ENCODE assay signal across 17 mouse cellular contexts in genomic region chr10:63601206-63601605, GRCm38 (mm10).
A peak's percentile ranks its signal among the peaks of the same experiment; 100 is the strongest.
DNase-seq lines count a peak whose midpoint lies in the region; ATAC-seq and TF ChIP-seq lines count a peak whose summit lies in the region.
"Had no signal": no experiment of that assay in that cellular context is flagged by ENCODE, and none has a peak within 500 bp of the region (broad histone marks: within the 10 kb centered on the region; RNA-seq: fewer than 3 reads in every experiment).

No protein-coding gene starts in this region.

- H3K9ac ChIP-seq in heart, adult 2 months (ENCODE audit: low read depth, low read length) = no peak overlapping the region
- no peak overlapping the region for H3K9ac ChIP-seq in heart, embryonic 13.5 days
- no peak overlapping the region for H3K9ac ChIP-seq in heart, embryonic 15.5 days
- H3K9ac ChIP-seq in heart, embryonic 16.5 days (ENCODE audit: low read length) = no peak overlapping the region
- no peak overlapping the region for H3K9ac ChIP-seq in forebrain, embryonic 16.5 days (replicated peaks; ENCODE audit: low read depth, low read length)
- H3K9ac ChIP-seq: forebrain, embryonic 13.5 days; hindbrain, embryonic 15.5 days; kidney, embryonic 15.5 days had no signal

- intact Hi-C loops in heart, adult 2 months (cut with DNase I) = no loop called here
- intact Hi-C loops in heart, postnatal 36 days (cut with DNase I) = no loop called here
- intact Hi-C loops in heart, postnatal 25 days (cut with DNase I) = no loop called here

- no peak for TF ChIP-seq EP300 in heart, adult 2 months (IDR thresholded peaks at IDR 0.05; ENCODE audit: insufficient read depth, low read depth, low read length)

- peak overlapping the region; percentile 28 for H3K27ac ChIP-seq in heart, adult 2 months
- peak overlapping the region; percentile 86 for H3K27ac ChIP-seq in heart, embryonic 13.5 days (replicated peaks)
- peak overlapping the region; percentile 72 for H3K27ac ChIP-seq in heart, embryonic 15.5 days
- peak overlapping the region; percentile 76 for H3K27ac ChIP-seq in heart, embryonic 16.5 days (ENCODE audit: low read length)
- no peak overlapping the region for H3K27ac ChIP-seq in forebrain, embryonic 16.5 days (ENCODE audit: low read length)
- H3K27ac ChIP-seq: embryonic facial prominence, embryonic 10.5 days; forebrain, embryonic 13.5 days; hindbrain, embryonic 15.5 days; kidney, embryonic 15.5 days had no signal

- no peak overlapping the region for H3K4me2 ChIP-seq in heart, embryonic 13.5 days
- no peak overlapping the region for H3K4me2 ChIP-seq in heart, embryonic 15.5 days
- H3K4me2 ChIP-seq in heart, embryonic 16.5 days (ENCODE audit: low read depth, low read length) = no peak overlapping the region
- H3K4me2 ChIP-seq in forebrain, embryonic 16.5 days (ENCODE audit: low read length) = no peak overlapping the region
- H3K4me2 ChIP-seq: forebrain, embryonic 13.5 days; hindbrain, embryonic 15.5 days; kidney, embryonic 15.5 days had no signal

- no peaks in the 10 kb centered on the region for H3K36me3 ChIP-seq in heart, adult 2 months (ENCODE audit: control insufficient read depth, insufficient read depth, low read length)
- H3K36me3 ChIP-seq in heart, embryonic 13.5 days = peaks cover 21% of the 10 kb centered on the region
- 0 out of 2 replicates have a peak, but pooled peaks cover 8% of the 10 kb centered on the region for H3K36me3 ChIP-seq in heart, embryonic 15.5 days
- H3K36me3 ChIP-seq in heart, embryonic 16.5 days (ENCODE audit: control insufficient read depth, insufficient read depth) = peaks cover 8% of the 10 kb centered on the region
- no peaks in the 10 kb centered on the region for H3K36me3 ChIP-seq in forebrain, embryonic 16.5 days (ENCODE audit: control insufficient read depth, insufficient read depth)
- H3K36me3 ChIP-seq: embryonic facial prominence, embryonic 10.5 days; hindbrain, embryonic 15.5 days; kidney, embryonic 15.5 days had no signal

- H3K9me3 ChIP-seq in heart, embryonic 13.5 days = peaks cover 12% of the 10 kb centered on the region
- no peaks in the 10 kb centered on the region for H3K9me3 ChIP-seq in heart, embryonic 15.5 days (replicated peaks)
- peaks cover 9% of the 10 kb centered on the region for H3K9me3 ChIP-seq in heart, embryonic 16.5 days (replicated peaks; ENCODE audit: control insufficient read depth, low read length)
- H3K9me3 ChIP-seq in forebrain, embryonic 16.5 days (ENCODE audit: control insufficient read depth, low read length) = peaks cover 5% of the 10 kb centered on the region; the same call in 1 of the 2 replicates
- H3K9me3 ChIP-seq: embryonic facial prominence, embryonic 10.5 days; forebrain, embryonic 13.5 days; hindbrain, embryonic 15.5 days had no signal

- DNase-seq in heart, adult 2 months = no peak
- no peak for DNase-seq in heart, postnatal 36 days
- DNase-seq in heart, postnatal 25 days (ENCODE audit: low spot score) = no peak
- DNase-seq: adrenal gland, adult 2 months; adrenal gland, postnatal 25 days; cerebellum, adult 2 months; cerebellum, postnatal 10 days; kidney, adult 2 months had no signal

- 58% methylated on average over 2 of the region's 2 CpGs for WGBS in heart, adult 2 months
- 57% methylated on average over 2 of the region's 2 CpGs for WGBS in heart, embryonic 13.5 days
- 56% methylated on average over 2 of the region's 2 CpGs for WGBS in heart, embryonic 15.5 days
- WGBS in heart, embryonic 16.5 days = 65% methylated on average over 2 of the region's 2 CpGs
- WGBS in forebrain, embryonic 16.5 days = 78% methylated on average over 2 of the region's 2 CpGs

- no peak for TF ChIP-seq POLR2A in heart, adult 2 months (IDR thresholded peaks at IDR 0.05; ENCODE audit: insufficient read depth, low read depth, low read length)

- no peak for TF ChIP-seq CTCF in heart, adult 2 months (IDR thresholded peaks at IDR 0.05)

- no peak for ATAC-seq in heart, embryonic 13.5 days (ENCODE audit: extremely low read depth, insufficient number of reproducible peaks, low FRiP score, low TSS enrichment)
- peak; percentile 73; the same call in 1 of the 2 replicates for ATAC-seq in heart, embryonic 15.5 days (replicated peaks; ENCODE audit: insufficient number of reproducible peaks, insufficient read depth, low FRiP score, low read depth)
- ATAC-seq in heart, embryonic 16.5 days (replicated peaks; ENCODE audit: extremely low read depth, insufficient read depth, low FRiP score) = no peak; the same call in 1 of the 2 replicates
- no peak for ATAC-seq in forebrain, embryonic 16.5 days
- ATAC-seq: forebrain, embryonic 13.5 days; intestine, embryonic 16.5 days had no signal

- H3K27me3 ChIP-seq in heart, adult 2 months (ENCODE audit: control insufficient read depth, insufficient read depth, low read length) = no peaks in the 10 kb centered on the region
- H3K27me3 ChIP-seq in heart, embryonic 13.5 days (replicated peaks) = no peaks in the 10 kb centered on the region
- no peaks in the 10 kb centered on the region for H3K27me3 ChIP-seq in heart, embryonic 15.5 days
- H3K27me3 ChIP-seq in heart, embryonic 16.5 days (ENCODE audit: control insufficient read depth, insufficient read depth, low read length) = no peaks in the 10 kb centered on the region
- no peaks in the 10 kb centered on the region for H3K27me3 ChIP-seq in forebrain, embryonic 16.5 days (replicated peaks; ENCODE audit: control insufficient read depth, insufficient read depth, low read length)
- H3K27me3 ChIP-seq: forebrain, embryonic 13.5 days; hindbrain, embryonic 15.5 days; kidney, embryonic 15.5 days had no signal

- H3K79me2 ChIP-seq in heart, adult 2 months (replicated peaks; ENCODE audit: control insufficient read depth, insufficient read depth, low read length) = no peaks in the 10 kb centered on the region

- no peaks in the 10 kb centered on the region; the same call in 1 of the 2 replicates for H3K4me1 ChIP-seq in heart, adult 2 months (ENCODE audit: control insufficient read depth, insufficient read depth, low read length)
- H3K4me1 ChIP-seq in heart, embryonic 13.5 days = peaks cover 21% of the 10 kb centered on the region
- H3K4me1 ChIP-seq in heart, embryonic 15.5 days (replicated peaks) = peaks cover 8% of the 10 kb centered on the region
- peaks cover 9% of the 10 kb centered on the region for H3K4me1 ChIP-seq in heart, embryonic 16.5 days (ENCODE audit: control insufficient read depth, insufficient read depth, low read length)
- no peaks in the 10 kb centered on the region for H3K4me1 ChIP-seq in forebrain, embryonic 16.5 days (replicated peaks; ENCODE audit: control insufficient read depth, insufficient read depth, low read length)
- H3K4me1 ChIP-seq: embryonic facial prominence, embryonic 10.5 days; forebrain, embryonic 13.5 days; hindbrain, embryonic 15.5 days; kidney, embryonic 15.5 days had no signal

- no peak overlapping the region for H3K4me3 ChIP-seq in heart, adult 2 months
- no peak overlapping the region for H3K4me3 ChIP-seq in heart, embryonic 13.5 days
- H3K4me3 ChIP-seq in heart, embryonic 15.5 days = no peak overlapping the region
- no peak overlapping the region for H3K4me3 ChIP-seq in heart, embryonic 16.5 days (ENCODE audit: low read length)
- H3K4me3 ChIP-seq in forebrain, embryonic 16.5 days (replicated peaks; ENCODE audit: low read length) = no peak overlapping the region
- H3K4me3 ChIP-seq: embryonic facial prominence, embryonic 10.5 days; forebrain, embryonic 13.5 days; hindbrain, embryonic 15.5 days; kidney, embryonic 15.5 days had no signal
